Mouse (Mus musculus): ENCODE results near the gene Gm3250.
A peak's percentile ranks its signal among the peaks of the same experiment; 100 is the strongest.
"Not testable (repeated sequence)": the region's sequence is repeated elsewhere in the genome, so short reads cannot be mapped to it uniquely, and the experiment has no call there.

Gene Gm3250

DNA sequence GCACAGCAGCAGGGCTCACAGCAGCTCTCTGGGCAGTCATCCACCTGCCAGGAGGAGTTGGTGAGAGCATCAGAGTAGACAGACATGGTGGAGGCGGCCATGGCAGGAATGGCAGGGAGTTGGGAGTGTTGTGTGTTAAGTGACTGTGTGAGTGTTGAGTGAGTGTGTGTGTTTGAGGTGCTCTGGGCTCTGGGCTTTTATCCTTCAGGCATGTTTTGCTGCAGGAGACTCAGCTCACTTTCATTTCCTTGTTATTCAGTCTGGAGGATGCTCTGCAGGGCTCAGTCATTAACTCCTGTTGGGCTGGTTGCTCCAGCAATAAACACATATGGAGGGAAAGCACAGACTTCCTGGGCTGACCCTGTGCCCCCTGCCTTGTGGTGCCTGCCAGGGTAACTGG is at the start of gene Gm3250:
Gm3250 (minus strand) TSS at position 101 of the 400 bp plus-strand sequence.
- not testable (repeated sequence) for DNase-seq

DNA sequence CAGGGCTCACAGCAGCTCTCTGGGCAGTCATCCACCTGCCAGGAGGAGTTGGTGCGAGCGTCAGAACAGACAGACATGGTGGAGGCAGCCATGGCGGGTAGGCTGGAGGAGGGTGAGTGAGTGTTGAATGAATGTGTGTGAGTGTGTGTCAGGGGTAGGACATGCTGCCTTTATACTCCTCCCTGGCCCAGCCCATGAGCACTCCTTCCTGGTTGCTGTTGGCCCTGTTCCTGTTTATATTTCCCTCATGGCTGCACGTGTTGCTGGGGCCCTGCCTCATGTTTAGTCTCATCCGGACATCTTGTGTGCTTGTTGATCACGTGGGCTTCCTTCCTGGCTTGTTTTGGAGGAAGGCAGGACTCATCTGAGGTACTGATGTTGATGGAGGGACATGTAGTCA is 44.6 kb upstream of the Gm3250 start, which contains the start of gene Krtap10-4:
Krtap10-4 (minus strand) TSS at position 145 of the 400 bp plus-strand sequence.
- DNase-seq: no peak

DNA sequence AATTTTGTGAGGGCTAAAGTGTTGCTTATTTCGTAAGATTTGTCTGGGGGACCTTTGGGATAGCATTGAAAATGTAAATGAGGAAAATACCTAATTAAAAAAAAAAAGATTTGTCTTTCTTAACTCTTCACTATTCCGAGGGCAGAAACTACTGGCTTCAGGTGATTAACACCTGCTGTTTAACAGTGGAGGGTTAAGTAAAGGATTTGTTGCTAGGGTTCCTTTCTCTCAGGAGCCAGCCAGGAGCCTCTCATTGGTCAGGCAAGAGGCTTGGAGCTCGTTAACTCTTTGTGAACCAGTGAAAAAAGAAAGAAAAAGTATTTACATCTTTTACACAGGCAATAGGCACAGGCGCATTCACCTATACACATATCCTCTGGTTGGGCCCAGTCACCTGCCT is 36.9 kb upstream of the Gm3250 start:
- DNase-seq: no peak

DNA sequence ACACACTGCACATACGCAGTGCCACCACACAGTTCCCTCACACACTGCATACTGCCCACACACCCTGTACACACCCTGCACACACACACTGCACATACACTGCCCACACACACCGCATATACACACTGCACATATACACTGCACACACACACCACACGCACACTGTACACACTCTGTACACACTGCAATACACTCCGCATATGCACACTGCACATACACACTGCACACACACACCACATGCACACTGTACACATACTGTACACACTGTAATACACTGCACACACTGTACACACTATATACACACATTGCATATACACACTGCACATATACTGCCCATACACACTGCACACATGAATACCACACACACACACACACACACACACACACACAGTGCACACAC is 36.2 kb upstream of the Gm3250 start:
- DNase-seq: no peak

DNA sequence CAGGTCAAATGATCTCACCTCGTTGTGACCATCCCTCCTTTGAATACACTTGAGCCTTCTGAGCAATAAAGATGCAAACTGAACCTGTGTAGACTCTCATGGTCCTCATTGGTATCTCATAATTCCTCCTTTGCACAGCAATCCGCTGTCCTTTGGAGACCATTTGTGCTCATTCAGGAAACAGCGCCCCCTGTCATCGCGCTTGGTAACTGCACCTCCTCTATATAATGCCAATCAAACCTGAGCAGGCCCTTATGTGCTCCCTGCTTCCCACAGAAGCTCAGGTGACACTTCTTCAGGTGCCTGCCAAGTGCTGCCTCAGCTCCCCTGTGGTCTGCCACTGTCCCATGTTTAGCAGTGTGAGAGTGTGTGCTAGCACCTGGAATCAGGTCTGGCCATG is 33.2 kb upstream of the Gm3250 start:
- DNase-seq: peak in 1 of 2 experiments; percentile 32

DNA sequence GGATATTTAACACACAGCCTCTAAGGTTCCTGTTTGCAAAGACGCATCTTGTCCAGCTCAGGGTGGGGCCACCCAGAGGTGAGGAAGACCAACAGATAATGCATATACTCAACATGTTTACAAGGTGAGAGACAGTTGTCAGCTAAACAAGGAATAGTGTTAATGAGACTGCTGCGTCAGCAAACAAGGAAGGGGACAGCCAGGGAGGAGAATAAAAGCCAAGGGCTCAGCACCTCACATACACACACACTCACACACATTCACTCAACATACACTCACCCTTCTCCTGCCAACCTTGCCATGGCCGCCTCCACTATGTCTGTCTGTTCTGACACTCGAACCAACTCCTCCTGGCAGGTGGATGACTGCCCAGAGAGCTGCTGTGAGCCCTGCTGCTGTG is 32.0 kb upstream of the Gm3250 start, which contains the start of gene Gm2696:
Gm2696 (plus strand) TSS at position 301 of the 400 bp plus-strand sequence.
- no peak for DNase-seq

DNA sequence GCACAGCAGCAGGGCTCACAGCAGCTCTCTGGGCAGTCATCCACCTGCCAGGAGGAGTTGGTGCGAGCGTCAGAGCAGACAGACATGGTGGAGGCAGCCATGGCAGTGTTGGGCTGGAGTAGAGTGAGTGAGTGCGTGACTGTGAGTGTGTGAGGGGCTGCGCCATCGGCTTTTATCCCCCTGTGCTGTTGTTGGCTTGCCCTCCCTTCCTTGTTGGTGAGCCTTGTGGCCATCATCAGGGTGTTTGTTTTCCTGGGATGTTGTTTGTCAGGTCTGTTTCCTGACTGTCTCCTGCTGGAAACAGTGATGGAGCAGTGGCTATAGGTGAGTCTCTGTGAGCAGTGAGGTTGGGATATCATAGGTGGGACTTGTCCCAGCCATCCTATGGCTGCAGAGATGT is 29.4 kb upstream of the Gm3250 start, which contains the start of gene Gm9507:
Gm9507 (minus strand) TSS at position 101 of the 400 bp plus-strand sequence.
- no peak for DNase-seq

DNA sequence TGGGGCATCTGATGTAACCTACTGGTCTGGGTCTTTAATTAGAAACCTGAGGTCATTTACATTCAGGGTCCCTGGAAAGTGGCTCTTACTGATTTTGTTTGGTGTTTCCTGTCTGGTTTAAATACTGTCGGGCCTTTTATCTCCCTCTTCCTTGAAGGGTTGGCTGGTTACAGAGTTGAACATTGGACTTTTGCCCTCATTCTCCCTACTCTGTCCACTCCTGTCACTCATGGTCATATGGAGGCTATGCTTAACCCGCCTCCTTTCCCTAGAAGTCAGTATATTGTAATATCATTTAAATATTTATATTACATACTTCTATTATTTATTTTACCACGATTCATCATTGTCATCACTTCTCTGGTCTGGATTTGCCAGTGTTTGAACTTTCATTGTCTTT is 21.8 kb upstream of the Gm3250 start:
- no peak for DNase-seq

DNA sequence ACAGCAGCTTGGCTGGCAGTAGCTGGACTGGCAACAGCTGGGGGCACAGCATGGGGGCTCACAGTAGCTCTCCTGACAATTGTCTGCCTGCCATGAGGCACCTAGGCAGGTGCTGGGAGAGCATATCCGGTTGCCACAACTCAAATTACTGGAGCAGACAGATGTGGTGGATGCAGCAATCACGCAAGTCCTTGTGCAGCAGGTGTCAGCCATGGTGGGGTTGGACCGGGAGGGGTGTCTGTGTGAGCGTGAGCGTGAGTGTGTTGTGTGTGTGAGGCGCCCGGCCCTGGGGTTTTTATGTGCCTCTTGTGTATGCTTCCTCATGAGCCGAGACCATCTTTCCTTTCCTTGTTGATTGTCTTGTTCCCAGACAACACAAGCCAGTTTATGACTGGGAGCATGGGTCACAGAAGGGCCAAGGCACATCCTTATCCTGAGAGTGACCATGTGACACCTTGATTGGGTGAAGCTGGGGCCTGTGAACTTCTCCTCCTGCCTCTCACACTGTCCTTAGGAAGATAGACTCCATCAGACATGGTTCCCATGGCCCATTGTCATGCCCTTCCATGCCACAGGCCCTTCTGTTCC is 16.7 kb upstream of the Gm3250 start, which contains the start of gene Gm19668:
Gm19668 (minus strand) TSS at position 213 of the 588 bp plus-strand sequence.
- DNase-seq: no peak

DNA sequence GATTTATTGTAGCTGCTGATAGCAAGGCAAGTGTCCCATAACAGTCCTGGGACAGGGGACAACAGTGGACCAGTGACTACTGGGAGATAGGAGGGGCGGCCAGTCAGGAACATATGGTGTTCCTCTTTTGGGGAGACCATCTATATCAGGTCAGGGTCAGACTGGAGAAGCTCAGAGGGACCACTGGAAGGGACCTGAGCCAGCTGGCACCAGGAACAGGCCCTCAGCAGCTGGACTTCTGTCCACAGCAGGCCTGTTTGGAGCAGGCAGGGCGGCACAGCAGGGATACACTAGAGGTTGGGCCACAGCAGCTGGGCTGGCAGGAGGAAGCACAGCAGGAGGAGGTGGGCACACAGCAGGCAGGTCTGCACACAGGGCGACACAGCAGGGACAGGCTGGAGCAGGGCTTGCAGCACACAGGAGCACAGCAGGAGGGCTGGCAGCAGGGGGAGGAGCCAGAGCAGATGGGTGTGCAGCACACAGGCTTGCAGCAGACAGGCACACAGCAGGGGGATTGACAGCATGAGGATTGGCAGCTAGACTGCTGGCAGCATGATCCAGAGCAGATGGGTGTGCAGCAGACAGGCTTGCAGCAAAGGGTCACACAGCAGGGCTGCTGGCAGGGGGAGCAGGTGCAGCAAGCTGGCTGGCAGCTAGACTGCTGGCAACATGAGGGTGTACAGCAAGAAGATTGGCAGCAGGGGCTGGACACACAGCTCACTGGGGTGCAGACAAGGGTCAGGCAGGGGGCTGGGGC is 16.0 kb upstream of the Gm3250 start:
- DNase-seq: not testable (repeated sequence)

DNA sequence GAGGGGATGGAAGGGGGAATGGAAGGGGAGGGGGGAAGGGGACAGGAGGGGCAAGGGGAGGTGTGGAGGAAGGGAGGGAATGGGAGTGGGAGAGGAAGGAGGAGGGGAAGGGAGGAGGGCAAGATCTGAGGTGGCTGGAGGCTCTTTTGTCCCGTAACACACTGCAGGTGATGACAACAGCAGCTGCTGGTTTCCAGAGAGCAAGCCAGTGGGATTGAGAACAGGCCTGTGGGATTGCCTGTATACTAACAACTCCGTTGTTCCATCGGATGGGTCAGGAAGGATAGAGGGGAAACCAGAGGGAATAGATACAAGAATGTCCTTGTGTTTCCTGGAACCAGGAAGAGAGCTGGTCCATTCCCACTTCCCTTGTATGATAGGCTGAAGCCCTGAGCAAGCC is 15.3 kb upstream of the Gm3250 start:
- no peak for DNase-seq

DNA sequence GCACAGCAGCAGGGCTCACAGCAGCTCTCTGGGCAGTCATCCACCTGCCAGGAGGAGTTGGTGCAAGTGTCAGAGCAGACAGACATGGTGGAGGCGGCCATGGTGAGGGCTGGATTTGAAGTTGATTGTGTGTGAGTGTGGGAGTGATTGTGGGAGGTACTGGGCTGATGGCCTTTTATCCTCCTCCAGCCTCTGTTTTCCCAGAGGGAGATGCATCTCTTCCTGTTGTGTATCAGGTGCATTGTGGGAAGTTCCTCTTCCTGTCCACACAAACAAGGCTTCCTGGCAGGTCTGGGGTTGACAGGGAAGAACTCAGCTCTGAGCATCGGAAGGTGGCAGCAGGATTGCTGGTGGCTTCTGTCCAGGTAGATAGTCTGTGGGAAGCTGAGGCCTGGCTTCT is 12.6 kb upstream of the Gm3250 start, which contains the start of gene Gm9639:
Gm9639 (minus strand) TSS at position 101 of the 400 bp plus-strand sequence.
- DNase-seq: no peak

DNA sequence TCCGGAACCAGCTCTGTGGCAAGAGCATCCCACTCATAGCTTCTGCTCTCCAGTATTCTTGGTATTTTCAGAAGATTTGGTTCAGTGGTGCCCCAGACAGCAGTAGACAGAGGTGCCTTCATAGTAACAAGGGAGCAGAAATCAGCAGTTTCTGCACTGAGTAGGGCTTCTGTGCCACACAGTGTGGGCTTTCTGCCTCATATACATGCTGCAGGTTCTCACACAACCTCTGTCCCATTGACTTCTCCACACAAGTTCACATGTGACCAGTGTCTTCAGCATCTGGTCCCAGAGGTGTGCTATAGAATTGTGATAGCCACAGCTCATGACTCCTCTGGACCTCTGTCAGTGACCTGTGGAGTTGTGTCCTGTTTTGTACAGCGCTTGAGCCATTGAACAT is 6.3 kb upstream of the Gm3250 start:
- DNase-seq: no peak

DNA sequence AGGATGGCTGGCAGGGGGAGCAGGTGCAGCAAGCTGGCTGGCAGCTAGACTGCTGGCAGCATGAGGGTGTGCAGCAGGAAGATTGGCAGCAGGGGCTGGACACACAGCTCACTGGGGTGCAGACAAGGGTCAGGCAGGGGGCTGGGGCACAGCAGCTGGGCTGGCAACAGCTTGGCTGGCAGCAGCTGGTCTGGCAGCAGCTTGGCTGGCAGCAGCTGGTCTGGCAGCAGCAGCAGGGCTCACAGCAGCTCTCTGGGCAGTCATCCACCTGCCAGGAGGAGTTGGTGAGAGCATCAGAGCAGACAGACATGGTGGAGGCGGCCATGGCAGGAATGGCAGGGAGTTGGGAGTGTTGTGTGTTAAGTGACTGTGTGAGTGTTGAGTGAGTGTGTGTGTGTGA is 5.5 kb upstream of the Gm3250 start, which contains the start of gene Gm7137:
Gm7137 (minus strand) TSS at position 325 of the 400 bp plus-strand sequence.
- DNase-seq: not testable (repeated sequence)

DNA sequence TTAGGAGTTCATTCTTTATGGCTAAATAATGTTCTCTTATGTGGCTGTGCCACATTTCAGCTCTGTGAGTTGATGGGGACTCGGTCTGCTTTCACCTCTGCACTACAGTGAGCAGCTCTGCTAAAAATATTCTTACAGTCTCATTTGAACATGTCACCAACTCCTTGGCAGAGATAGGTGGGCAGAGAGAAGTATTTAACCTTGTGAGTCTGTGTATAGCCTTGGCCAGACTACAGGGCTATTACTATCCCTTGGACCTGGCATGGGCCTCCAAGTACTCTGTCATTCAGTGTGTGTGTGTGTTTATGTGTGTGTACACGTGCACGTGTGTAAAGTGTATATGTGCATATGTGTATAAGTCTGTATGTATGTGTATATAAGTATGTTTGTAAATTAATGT is 1.1 kb upstream of the Gm3250 start:
- not testable (repeated sequence) for DNase-seq

DNA sequence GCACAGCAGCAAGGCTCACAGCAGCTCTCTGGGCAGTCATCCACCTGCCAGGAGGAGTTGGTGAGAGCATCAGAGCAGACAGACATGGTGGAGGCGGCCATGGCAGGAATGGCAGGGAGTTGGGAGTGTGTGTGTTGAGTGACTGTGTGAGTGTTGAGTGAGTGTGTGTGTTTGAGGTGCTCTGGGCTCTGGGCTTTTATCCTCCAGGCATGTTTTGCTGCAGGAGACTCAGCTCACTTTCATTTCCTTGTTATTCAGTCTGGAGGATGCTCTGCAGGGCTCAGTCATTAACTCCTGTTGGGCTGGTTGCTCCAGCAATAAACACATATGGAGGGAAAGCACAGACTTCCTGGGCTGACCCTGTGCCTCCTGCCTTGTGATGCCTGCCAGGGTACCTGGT is 5.5 kb downstream of the Gm3250 start, which contains the start of gene Gm7138:
Gm7138 (minus strand) TSS at position 101 of the 400 bp plus-strand sequence.
- DNase-seq: not testable (repeated sequence)

DNA sequence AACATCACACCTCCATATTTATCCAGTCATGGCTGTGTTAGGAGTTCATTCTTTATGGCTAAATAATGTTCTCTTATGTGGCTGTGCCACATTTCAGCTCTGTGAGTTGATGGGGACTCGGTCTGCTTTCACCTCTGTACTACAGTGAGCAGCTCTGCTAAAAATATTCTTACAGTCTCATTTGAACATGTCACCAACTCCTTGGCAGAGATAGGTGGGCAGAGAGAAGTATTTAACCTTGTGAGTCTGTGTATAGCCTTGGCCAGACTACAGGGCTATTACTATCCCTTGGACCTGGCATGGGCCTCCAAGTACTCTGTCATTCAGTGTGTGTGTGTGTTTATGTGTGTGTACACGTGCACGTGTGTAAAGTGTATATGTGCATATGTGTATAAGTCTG is 10.2 kb downstream of the Gm3250 start:
- DNase-seq: not testable (repeated sequence)

DNA sequence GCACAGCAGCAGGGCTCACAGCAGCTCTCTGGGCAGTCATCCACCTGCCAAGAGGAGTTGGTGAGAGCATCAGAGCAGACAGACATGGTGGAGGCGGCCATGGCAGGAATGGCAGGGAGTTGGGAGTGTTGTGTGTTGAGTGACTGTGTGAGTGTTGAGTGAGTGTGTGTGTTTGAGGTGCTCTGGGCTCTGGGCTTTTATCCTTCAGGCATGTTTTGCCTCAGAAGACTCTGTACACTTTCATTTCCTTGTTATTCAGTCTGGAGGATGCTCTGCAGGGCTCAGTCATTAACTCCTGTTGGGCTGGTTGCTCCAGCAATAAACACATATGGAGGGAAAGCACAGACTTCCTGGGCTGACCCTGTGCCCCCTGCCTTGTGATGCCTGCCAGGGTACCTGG is 11.1 kb downstream of the Gm3250 start, which contains the start of gene Gm3238:
Gm3238 (minus strand) TSS at position 101 of the 400 bp plus-strand sequence.
- DNase-seq: not testable (repeated sequence)

DNA sequence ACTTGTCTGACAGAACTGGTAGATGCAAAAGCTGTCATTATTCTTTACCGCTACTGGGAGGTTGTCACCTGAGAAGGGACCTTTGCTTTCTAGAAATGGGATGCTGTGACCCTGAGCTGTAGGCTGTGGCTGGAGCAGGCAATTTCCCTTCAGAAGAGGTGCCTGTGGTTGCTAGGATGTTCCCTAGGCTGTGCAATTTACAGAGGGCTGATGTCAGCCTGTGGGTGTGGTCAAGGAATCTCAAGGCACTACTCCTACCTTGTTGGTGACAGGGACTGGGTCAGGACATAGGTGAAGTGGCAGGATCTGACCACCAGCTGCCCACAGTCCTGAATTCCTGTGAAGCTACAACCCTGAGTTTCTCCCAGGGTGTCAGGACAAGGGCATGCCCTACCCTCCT is 12.6 kb downstream of the Gm3250 start:
- DNase-seq: no peak

DNA sequence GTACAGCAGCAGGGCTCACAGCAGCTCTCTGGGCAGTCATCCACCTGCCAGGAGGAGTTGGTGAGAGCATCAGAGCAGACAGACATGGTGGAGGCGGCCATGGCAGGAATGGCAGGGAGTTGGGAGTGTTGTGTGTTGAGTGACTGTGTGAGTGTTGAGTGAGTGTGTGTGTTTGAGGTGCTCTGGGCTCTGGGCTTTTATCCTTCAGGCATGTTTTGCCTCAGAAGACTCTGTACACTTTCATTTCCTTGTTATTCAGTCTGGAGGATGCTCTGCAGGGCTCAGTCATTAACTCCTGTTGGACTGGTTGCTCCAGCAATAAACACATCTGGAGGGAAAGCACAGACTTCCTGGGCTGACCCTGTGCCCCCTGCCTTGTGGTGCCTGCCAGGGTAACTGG is 22.8 kb downstream of the Gm3250 start, which contains the start of gene Gm3233:
Gm3233 (minus strand) TSS at position 101 of the 400 bp plus-strand sequence.
- DNase-seq: not testable (repeated sequence)

DNA sequence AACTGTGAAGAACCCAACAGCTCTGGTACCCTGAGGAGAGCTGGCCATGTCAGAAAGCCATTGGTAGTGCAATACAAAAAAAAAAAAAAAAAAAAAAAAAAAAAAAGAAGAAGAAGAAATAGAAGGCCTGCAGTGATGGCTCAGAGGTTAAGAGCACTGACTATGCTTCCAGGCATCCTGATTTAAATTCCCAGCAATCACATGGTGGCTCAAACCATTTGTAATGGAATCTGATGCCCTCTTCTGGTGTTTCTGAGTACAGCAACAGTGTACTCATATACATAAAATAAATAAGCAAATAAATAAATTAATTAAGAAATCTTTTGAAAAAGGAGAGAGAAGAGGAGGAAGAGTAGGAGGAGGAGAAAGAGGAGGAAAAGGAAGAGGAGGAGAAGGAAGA is 28.9 kb downstream of the Gm3250 start:
- no peak for DNase-seq

DNA sequence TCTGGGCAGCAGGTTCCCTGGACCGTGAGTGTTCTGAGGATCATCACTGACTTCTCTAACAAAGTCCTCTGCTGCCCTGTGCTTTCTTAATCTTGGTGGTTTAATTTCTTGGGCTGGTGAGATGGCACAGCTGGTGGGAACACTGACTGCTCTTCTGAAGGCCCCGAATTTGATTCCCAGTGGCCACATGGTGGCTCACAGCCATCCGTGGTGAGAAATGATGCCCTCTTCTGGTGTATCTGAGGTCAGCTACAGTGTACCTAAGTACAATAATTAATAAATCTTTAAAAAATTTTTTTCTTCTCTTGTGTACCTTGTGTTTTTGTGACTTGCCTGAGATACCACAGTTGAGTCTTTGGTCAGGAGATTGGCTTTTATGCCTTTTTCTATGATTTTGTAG is 30.0 kb downstream of the Gm3250 start:
- not testable (repeated sequence) for DNase-seq

DNA sequence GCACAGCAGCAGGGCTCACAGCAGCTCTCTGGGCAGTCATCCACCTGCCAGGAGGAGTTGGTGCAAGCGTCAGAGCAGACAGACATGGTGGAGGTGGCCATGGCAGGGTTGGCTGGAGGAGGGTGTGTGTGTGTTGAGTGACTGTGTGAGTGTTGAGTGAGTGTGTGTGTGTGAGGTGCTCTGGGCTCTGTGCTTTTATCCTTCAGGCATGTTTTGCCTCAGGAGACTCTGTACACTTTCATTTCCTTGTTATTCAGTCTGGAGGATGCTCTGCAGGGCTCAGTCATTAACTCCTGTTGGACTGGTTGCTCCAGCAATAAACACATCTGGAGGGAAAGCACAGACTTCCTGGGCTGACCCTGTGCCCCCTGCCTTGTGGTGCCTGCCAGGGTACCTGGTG is 31.1 kb downstream of the Gm3250 start, which contains the start of gene Gm9736:
Gm9736 (minus strand) TSS at position 101 of the 400 bp plus-strand sequence.
- DNase-seq: not testable (repeated sequence)

Measured in spleen, adult 18-20 months (tissue).